Mouse (Mus musculus) neural tube, embryonic 11.5 days (tissue): ENCODE results near the gene Apom. TPM values are rescaled to one million over a fixed set of nuclear protein-coding genes. Genes with fewer than 3 reads are reported as not detected.
A peak's percentile ranks its signal among the peaks of the same experiment; 100 is the strongest.

ENCODE experiments used
- ATAC-seq: fragments of 200-750 bp; cut with Nextera tagmentation; 2 replicates; pipeline ENCODE4 v1.8.0; 2017; ENCODE audit warnings: moderate number of reproducible peaks, mild to moderate bottlenecking, moderate TSS enrichment, moderate library complexity; ENCODE audit not compliant: insufficient read depth, low FRiP score, low TSS enrichment
- DNase-seq: peaks from one replicate; pipeline ENCODE4 v3.0.0-alpha.2; 2015; ENCODE audit warnings: low spot score
- H3K27ac ChIP-seq: fragments of 300-500 bp; sonication (generic); 2 replicates; pipeline ENCODE4 v1.5.1; 2014; ENCODE audit warnings: low read depth, mild to moderate bottlenecking, low read length
- H3K27me3 ChIP-seq: fragments of 300-500 bp; sonication (generic); 2 replicates; pipeline ENCODE4 v1.6.1; 2014; ENCODE audit warnings: mild to moderate bottlenecking, low read length, mixed read lengths; ENCODE audit not compliant: control insufficient read depth, insufficient read depth
- H3K36me3 ChIP-seq: fragments of 300-500 bp; sonication (generic); 2 replicates; pipeline ENCODE4 v1.6.1; 2014; ENCODE audit warnings: mild to moderate bottlenecking, low read length, moderate library complexity, mixed read lengths; ENCODE audit not compliant: control insufficient read depth, insufficient read depth
- H3K4me1 ChIP-seq: fragments of 300-500 bp; sonication (generic); 2 replicates; pipeline ENCODE4 v1.6.1; 2014; ENCODE audit warnings: low read length, mixed read lengths; ENCODE audit not compliant: control insufficient read depth, insufficient read depth
- H3K4me2 ChIP-seq: fragments of 300-500 bp; sonication (generic); 2 replicates; pipeline ENCODE4 v1.6.1; 2014; ENCODE audit warnings: low read depth, mild to moderate bottlenecking, moderate library complexity
- H3K4me3 ChIP-seq: fragments of 300-500 bp; sonication (generic); 2 replicates; pipeline ENCODE4 v1.5.1; 2014; ENCODE audit warnings: low read depth, low read length
- H3K9ac ChIP-seq: fragments of 300-500 bp; sonication (generic); 2 replicates; pipeline ENCODE4 v1.6.1; 2014; ENCODE audit warnings: mild to moderate bottlenecking, low read length
- H3K9me3 ChIP-seq: fragments of 300-500 bp; sonication (generic); 2 replicates; pipeline ENCODE4 v1.6.1; 2016; ENCODE audit warnings: low read length; ENCODE audit not compliant: control insufficient read depth
- WGBS: fragments of 180-500 bp; shearing (Covaris S2); extraction: QIAGEN DNeasy Blood & Tissue Kit; methylation state at CpG from one replicate; pipeline ENCODE4 v1.1.7; 2014; 5-methylcytosine and 5-hydroxymethylcytosine counted together
- polyA plus RNA-seq: library from polyadenylated mRNA; unstranded; fragments of >200 nt; fragmentation: Nextera tagmentation; extraction: Ambion mirVana; gene quantifications from 2 replicates; pipeline ENCODE4 v1.2.1, GENCODE M21; 2014

The Apom gene
- polyA plus RNA-seq, 1 experiment from 2014 or later = 0.93 TPM

GRCm38 (mm10) chr17:35140490-35140996, 8.7 kb upstream of the Apom start:
- H3K36me3 ChIP-seq = peaks cover 61% of the 10 kb centered on the region
- no peak for ATAC-seq
- peaks cover 9% of the 10 kb centered on the region; the same call in 1 of the 2 replicates for H3K4me1 ChIP-seq
- no peak for DNase-seq
- H3K9me3 ChIP-seq = no peaks in the 10 kb centered on the region
- H3K27me3 ChIP-seq = no peaks in the 10 kb centered on the region
- 85% methylated on average over 16 of the region's 16 CpGs for WGBS
- H3K27ac ChIP-seq = no peak overlapping the region
- no peak overlapping the region for H3K9ac ChIP-seq
- no peak overlapping the region; the same call in 1 of the 2 replicates for H3K4me2 ChIP-seq
- no peak overlapping the region; the same call in 1 of the 2 replicates for H3K4me3 ChIP-seq

DNA sequence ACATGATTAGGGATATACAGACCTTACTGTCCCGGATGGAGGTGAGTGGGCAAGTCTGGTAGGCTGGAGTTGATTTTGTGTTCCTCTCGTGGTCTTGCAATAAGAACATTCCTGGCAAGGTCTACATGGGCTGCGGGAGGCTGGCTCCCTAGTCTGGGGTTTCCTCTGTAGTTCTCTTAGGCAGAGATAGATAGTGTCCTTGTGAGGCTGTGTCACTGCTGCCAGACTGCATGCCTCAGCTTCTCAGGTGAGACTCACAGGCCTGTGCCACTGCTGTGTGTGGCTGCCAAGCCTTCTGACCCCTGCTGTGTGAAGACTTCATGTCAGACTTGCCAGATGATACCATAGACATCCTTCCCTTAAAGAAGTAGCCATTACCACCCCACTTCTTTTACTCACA, 7.4 kb upstream of the Apom start:
- H3K36me3 ChIP-seq = peaks cover 49% of the 10 kb centered on the region
- ATAC-seq = no peak

DNA sequence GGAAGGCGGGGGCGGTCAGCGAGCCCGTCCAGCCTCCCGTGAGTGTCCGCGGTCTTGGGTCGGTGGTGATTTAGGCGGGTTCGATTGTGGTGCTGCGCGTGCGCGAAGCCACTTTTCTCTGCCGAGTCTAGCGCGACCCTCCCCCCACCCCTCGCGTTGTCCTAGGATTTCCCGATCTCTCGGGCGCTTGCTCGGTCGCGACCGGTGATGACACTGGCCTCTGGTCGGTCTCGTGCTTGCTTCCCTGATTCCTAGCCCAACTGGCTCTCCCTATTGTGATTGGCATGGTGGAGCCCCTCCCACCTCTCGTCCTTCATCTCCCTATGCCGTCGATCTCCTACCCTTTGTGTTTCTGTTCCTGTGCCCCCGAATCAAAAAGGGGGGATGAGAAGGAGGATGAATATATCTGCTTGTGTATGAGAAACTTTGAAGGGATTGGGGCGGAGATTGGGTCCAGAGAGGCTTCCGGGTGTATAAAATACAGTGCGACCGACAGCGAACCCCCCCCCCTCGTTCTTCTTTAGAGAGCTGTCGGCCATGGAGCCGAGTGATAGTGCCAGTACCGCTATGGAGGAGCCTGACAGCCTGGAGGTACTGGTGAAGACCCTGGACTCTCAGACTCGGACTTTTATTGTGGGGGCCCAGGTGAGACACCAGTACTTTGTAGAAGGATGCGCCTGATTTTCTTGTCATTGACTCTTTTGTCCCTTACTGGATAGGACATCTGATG, 3.9 kb upstream of the Apom start:
- DNase-seq (no peak), ATAC-seq (peak; percentile 54; the same call in 1 of the 2 replicates)
- Histone ChIP-seq H3K9me3 (no peaks in the 10 kb centered on the region), H3K9ac (peak overlapping the region; percentile 81), H3K27ac (peak overlapping the region; percentile 90), H3K4me3 (peak overlapping the region; percentile 74), H3K4me1 (peaks cover 9% of the 10 kb centered on the region; the same call in 1 of the 2 replicates), H3K27me3 (no peaks in the 10 kb centered on the region), H3K4me2 (peak overlapping the region; percentile 85), H3K36me3 (peaks cover 20% of the 10 kb centered on the region)
- WGBS = 1% methylated on average over 35 of the region's 43 CpGs

More for the DNA sequence above, 7.4 kb upstream of the Apom start:
- Histone ChIP-seq H3K27ac (no peak overlapping the region), H3K4me3 (no peak overlapping the region), H3K27me3 (no peaks in the 10 kb centered on the region), H3K4me2 (no peak overlapping the region), H3K4me1 (peaks cover 9% of the 10 kb centered on the region; the same call in 1 of the 2 replicates), H3K9me3 (no peaks in the 10 kb centered on the region), H3K9ac (no peak overlapping the region)
- no peak for DNase-seq
- 98% methylated on average over 3 of the region's 3 CpGs for WGBS

- Histone ChIP-seq H3K9ac (peak within 1 kb of the TSS; percentile 81), H3K36me3 (peaks cover 13% of the 10 kb centered on the region), H3K4me2 (peak within 1 kb of the TSS; percentile 85), H3K4me3 (peak within 1 kb of the TSS; percentile 74), H3K27ac (peak within 1 kb of the TSS; percentile 90), H3K4me1 (peaks cover 9% of the 10 kb centered on the region; the same call in 1 of the 2 replicates), H3K27me3 (no peaks in the 10 kb centered on the region), H3K9me3 (no peaks in the 10 kb centered on the region)
- WGBS = under 1% methylated on average over 63 of the region's 66 CpGs
- ATAC-seq (peak; percentile 93), DNase-seq (peak; percentile 97)
Measured at GRCm38 (mm10) chr17:35134801-35135590, 3.1 kb upstream of the Apom start, which contains the start of gene Bag6. Gene Bag6, plus strand, starts transcription at chr17:35135178.

DNA sequence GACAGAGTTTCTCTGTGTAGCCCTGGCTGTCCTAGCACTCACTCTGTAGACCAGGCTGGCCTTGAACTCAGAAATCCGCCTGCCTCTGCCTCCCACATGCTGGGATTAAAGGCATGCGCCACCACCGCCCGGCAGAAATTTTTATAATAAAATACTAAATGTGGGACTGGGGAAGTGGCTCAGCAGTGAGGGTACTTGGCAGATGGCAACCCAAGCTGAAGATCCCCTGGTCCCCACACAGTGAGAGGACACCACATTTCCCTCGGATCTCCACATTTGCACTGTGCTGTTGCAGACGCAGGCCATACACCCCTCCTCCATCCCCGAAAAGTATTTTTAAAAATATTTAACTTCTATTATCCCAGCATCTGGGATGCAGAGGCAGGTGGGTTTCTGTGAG, 1.7 kb upstream of the Apom start:
- ATAC-seq = no peak
- DNase-seq = no peak
- Histone ChIP-seq H3K36me3 (peaks cover 2% of the 10 kb centered on the region; the same call in 1 of the 2 replicates), H3K4me1 (peaks cover 9% of the 10 kb centered on the region; the same call in 1 of the 2 replicates), H3K9ac (no peak overlapping the region), H3K27me3 (no peaks in the 10 kb centered on the region), H3K4me3 (no peak overlapping the region), H3K9me3 (no peaks in the 10 kb centered on the region), H3K4me2 (no peak overlapping the region), H3K27ac (no peak overlapping the region)
- 94% methylated on average over 7 of the region's 7 CpGs for WGBS

DNA sequence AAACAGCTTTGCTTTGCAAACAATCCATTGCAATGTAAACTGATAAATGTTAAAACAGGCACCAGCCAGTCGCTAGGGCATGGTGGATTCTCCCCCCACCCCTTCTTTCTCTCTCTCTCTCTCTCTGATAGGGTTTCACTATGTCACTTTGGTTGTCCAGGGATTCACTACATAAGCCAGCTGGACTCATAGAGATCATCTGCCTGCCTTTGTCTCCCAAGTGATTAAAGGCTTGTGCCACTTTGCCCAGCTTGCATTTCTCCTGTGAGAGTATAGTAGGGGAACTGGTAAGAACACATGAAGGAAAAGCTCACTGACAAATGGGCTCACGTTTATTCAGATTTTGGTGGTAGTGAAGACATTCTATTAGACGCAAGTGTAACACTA, 317 bp upstream of the Apom start:
- no peak overlapping the region for H3K9ac ChIP-seq
- DNase-seq = no peak
- H3K4me1 ChIP-seq = peaks cover 5% of the 10 kb centered on the region; the same call in 1 of the 2 replicates
- WGBS = 86% methylated on average over 3 of the region's 3 CpGs
- no peak overlapping the region for H3K4me2 ChIP-seq
- no peaks in the 10 kb centered on the region for H3K27me3 ChIP-seq
- H3K9me3 ChIP-seq = no peaks in the 10 kb centered on the region
- no peak overlapping the region for H3K27ac ChIP-seq
- no peak for ATAC-seq
- H3K4me3 ChIP-seq = no peak overlapping the region
- no peaks in the 10 kb centered on the region for H3K36me3 ChIP-seq

DNA sequence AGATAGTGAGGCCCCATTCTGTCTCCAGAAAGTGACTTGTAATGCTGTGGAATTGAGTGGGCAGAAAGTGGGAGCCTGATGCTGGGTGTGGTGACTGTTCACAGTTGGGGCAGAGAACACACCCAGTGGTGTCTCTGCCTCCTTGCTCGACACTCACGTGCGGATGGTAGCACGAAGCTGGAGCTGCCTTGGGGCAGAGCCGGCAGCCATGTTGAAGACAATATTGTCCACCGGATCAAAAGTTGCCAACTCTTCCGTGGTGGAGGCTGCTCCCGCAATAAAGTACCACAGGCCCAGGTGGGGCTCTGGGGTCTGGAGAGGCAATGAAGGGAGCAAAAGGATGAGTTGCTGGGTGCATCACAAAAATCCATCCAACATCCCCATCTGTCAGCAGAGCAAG, 812 bp downstream of the Apom start:
- no peaks in the 10 kb centered on the region for H3K9me3 ChIP-seq
- H3K9ac ChIP-seq = no peak overlapping the region
- WGBS = 91% methylated on average over 8 of the region's 8 CpGs
- no peak overlapping the region for H3K4me2 ChIP-seq
- H3K27me3 ChIP-seq = no peaks in the 10 kb centered on the region
- no peak overlapping the region for H3K4me3 ChIP-seq
- H3K36me3 ChIP-seq = no peaks in the 10 kb centered on the region
- DNase-seq (no peak), ATAC-seq (no peak)
- no peak overlapping the region for H3K27ac ChIP-seq
- H3K4me1 ChIP-seq = peaks cover 5% of the 10 kb centered on the region; the same call in 1 of the 2 replicates

DNA sequence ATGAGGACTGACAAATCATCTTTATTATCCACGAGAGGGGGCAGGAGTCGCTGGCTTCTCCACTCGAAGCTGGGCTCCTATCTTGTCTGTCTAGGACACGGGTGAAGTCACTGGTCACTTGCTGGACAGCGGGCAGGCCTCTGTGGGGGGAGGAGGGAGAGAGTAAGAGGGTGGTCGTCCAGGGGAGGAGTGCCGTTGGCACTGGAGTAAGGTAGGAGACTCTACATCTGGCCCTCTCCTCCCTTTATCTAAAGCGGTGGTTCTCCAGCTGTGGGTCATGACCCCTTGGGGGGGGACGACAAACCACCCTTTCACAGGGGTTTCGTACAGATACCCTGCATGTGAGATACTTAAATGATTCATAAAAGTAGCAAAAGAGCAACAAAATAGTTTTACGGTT, 2.9 kb downstream of the Apom start:
- 75% methylated on average over 11 of the region's 11 CpGs for WGBS
- no peak for ATAC-seq
- no peak overlapping the region for H3K9ac ChIP-seq

More for the DNA sequence above, 2.9 kb downstream of the Apom start:
- Histone ChIP-seq H3K4me2 (no peak overlapping the region), H3K27ac (no peak overlapping the region), H3K36me3 (no peaks in the 10 kb centered on the region), H3K4me1 (peaks cover 11% of the 10 kb centered on the region), H3K9me3 (no peaks in the 10 kb centered on the region), H3K4me3 (no peak overlapping the region), H3K27me3 (no peaks in the 10 kb centered on the region)
- no peak for DNase-seq
